Mouse (Mus musculus) granulocyte monocyte progenitor cell, adult 5-6 weeks (primary cell): ENCODE results near the gene Gm15056. TPM values are rescaled to one million over a fixed set of nuclear protein-coding genes. Genes with fewer than 3 reads are reported as not detected.
A peak's percentile ranks its signal among the peaks of the same experiment; 100 is the strongest.

Source experiments
- ATAC-seq: replicated peaks from 2 replicates; pipeline ENCODE4 v1.8.0; 2016; ENCODE audit warnings: mild to moderate bottlenecking, moderate TSS enrichment, inconsistent platforms; ENCODE audit not compliant: poor library complexity, severe bottlenecking
- total RNA-seq, 2 experiments: library from RNA; stranded (forward) in 1 of 2; stranded (reverse) in 1 of 2; fragments of 200-712, 200-1000 nt in 1 of 2; fragments of >200 nt in 1 of 2; fragmentation: Nextera tagmentation in 1 of 2; gene quantifications; 2 replicates each; pipeline ENCODE4 v1.2.3; 2014 to 2017

Gene Gm15056
- total RNA-seq (2014; fragmentation: Nextera tagmentation) = not detected in 2 replicates
- total RNA-seq (2017) = not detected in 2 replicates

GRCm38 (mm10) chr8:20902527-20902926 lies at the start of gene Gm15056:
Gene Gm15056, minus strand, starts transcription at chr8:20902627.
- ATAC-seq = no peak

- no peak for ATAC-seq
These were observed 42.2 kb upstream of the Gm15056 start, which contains the start of gene AY761185 for GRCm38 (mm10) chr8:20944610-20945009. Gene AY761185, minus strand, starts transcription at chr8:20944710.

GRCm38 (mm10) chr8:20921971-20922370 lies 19.5 kb upstream of the Gm15056 start, which contains the start of gene Gm6040:
Gene Gm6040, minus strand, starts transcription at chr8:20922071.
- no peak for ATAC-seq

GRCm38 (mm10) chr8:20912288-20912687 lies 9.9 kb upstream of the Gm15056 start:
- ATAC-seq = peak; percentile 58; the same call in 1 of the 2 replicates

GRCm38 (mm10) chr8:20908256-20908655 lies 5.8 kb upstream of the Gm15056 start:
- ATAC-seq = peak; percentile 98

- peak; percentile 54; the same call in 1 of the 2 replicates for ATAC-seq
These were observed 4.7 kb upstream of the Gm15056 start for GRCm38 (mm10) chr8:20907119-20907518.

GRCm38 (mm10) chr8:20892369-20892768 lies 10.1 kb downstream of the Gm15056 start, which contains the start of gene Defb33:
Gene Defb33, plus strand, starts transcription at chr8:20892669.
- ATAC-seq = no peak

GRCm38 (mm10) chr8:20874608-20875007 lies 27.8 kb downstream of the Gm15056 start:
- ATAC-seq = no peak

Other genes starting within 250 kb of the Gm15056 start
- gene Defb33, start 10.0 kb downstream of the Gm15056 start, total RNA-seq (2014; fragmentation: Nextera tagmentation) = not detected in 2 replicates
- not detected in 2 replicates for gene Defb33, start 10.0 kb downstream of the Gm15056 start, total RNA-seq (2017)
- not detected in 2 replicates for gene Gm6040, start 19.4 kb upstream of the Gm15056 start, total RNA-seq (2014; fragmentation: Nextera tagmentation)
- gene Gm6040, start 19.4 kb upstream of the Gm15056 start, total RNA-seq (2017) = not detected in 2 replicates
- not detected in 2 replicates for gene AY761185, start 42.1 kb upstream of the Gm15056 start, total RNA-seq (2014; fragmentation: Nextera tagmentation)
- not detected in 2 replicates for gene AY761185, start 42.1 kb upstream of the Gm15056 start, total RNA-seq (2017)
- gene Defa21, start 122.9 kb upstream of the Gm15056 start, total RNA-seq (2014; fragmentation: Nextera tagmentation) = not detected in 2 replicates
- not detected in 2 replicates for gene Defa21, start 122.9 kb upstream of the Gm15056 start, total RNA-seq (2017)
- gene Defa23, start 152.4 kb upstream of the Gm15056 start, total RNA-seq (2014; fragmentation: Nextera tagmentation) = not detected in 2 replicates
- not detected in 2 replicates for gene Defa23, start 152.4 kb upstream of the Gm15056 start, total RNA-seq (2017)
- gene Defa35, start 162.4 kb upstream of the Gm15056 start, total RNA-seq (2014; fragmentation: Nextera tagmentation) = not detected in 2 replicates
- not detected in 2 replicates for gene Defa35, start 162.4 kb upstream of the Gm15056 start, total RNA-seq (2017)
- gene Defa25, start 181.8 kb upstream of the Gm15056 start, total RNA-seq (2014; fragmentation: Nextera tagmentation) = not detected in 2 replicates
- not detected in 2 replicates for gene Defa25, start 181.8 kb upstream of the Gm15056 start, total RNA-seq (2017)
- not detected in 2 replicates for gene Gm14851, start 193.4 kb upstream of the Gm15056 start, total RNA-seq (2014; fragmentation: Nextera tagmentation)
- gene Gm14851, start 193.4 kb upstream of the Gm15056 start, total RNA-seq (2017) = not detected in 2 replicates
- not detected in 2 replicates for gene Defa30, start 232.0 kb upstream of the Gm15056 start, total RNA-seq (2014; fragmentation: Nextera tagmentation)
- not detected in 2 replicates for gene Defa30, start 232.0 kb upstream of the Gm15056 start, total RNA-seq (2017)